Mouse (Mus musculus) midbrain, embryonic 15.5 days (tissue): ENCODE results near the gene Foxi2. TPM values are rescaled to one million over a fixed set of nuclear protein-coding genes. Genes with fewer than 3 reads are reported as not detected.

ENCODE experiments used
- ATAC-seq: fragments of 200-750 bp; cut with Nextera tagmentation; replicated peaks from 2 replicates; pipeline ENCODE4 v1.8.0; 2017; ENCODE audit warnings: moderate TSS enrichment
- H3K27ac ChIP-seq: fragments of 300-500 bp; sonication (generic); 2 replicates; pipeline ENCODE4 v1.5.1; 2015; ENCODE audit warnings: mild to moderate bottlenecking, inconsistent platforms
- H3K27me3 ChIP-seq: fragments of 300-500 bp; sonication (generic); replicated peaks from 2 replicates; pipeline ENCODE4 v1.6.1; 2015; ENCODE audit warnings: inconsistent platforms
- H3K36me3 ChIP-seq: fragments of 300-500 bp; sonication (generic); replicated peaks from 2 replicates; pipeline ENCODE4 v1.6.1; 2015; ENCODE audit warnings: inconsistent platforms
- H3K4me1 ChIP-seq: fragments of 300-500 bp; sonication (generic); 2 replicates; pipeline ENCODE4 v1.6.1; 2015; ENCODE audit warnings: inconsistent platforms
- H3K4me2 ChIP-seq: fragments of 300-500 bp; sonication (generic); 2 replicates; pipeline ENCODE4 v1.6.1; 2015; ENCODE audit warnings: inconsistent platforms, mild to moderate bottlenecking, moderate library complexity
- H3K4me3 ChIP-seq: fragments of 300-500 bp; sonication (generic); 2 replicates; pipeline ENCODE4 v1.5.1; 2015; ENCODE audit warnings: mild to moderate bottlenecking, inconsistent platforms
- H3K9ac ChIP-seq: fragments of 300-500 bp; sonication (generic); 2 replicates; pipeline ENCODE4 v1.6.1; 2015; ENCODE audit warnings: mild to moderate bottlenecking, inconsistent platforms
- H3K9me3 ChIP-seq: fragments of 300-500 bp; sonication (generic); 2 replicates; pipeline ENCODE4 v1.6.1; 2016; ENCODE audit warnings: inconsistent platforms
- WGBS: fragments of 180-500 bp; shearing (Covaris S2); methylation state at CpG from one replicate; pipeline ENCODE4 v1.1.7; 2015; ENCODE audit warnings: mixed read lengths; 5-methylcytosine and 5-hydroxymethylcytosine counted together
- polyA plus RNA-seq: library from polyadenylated mRNA; unstranded; fragments of >200 nt; fragmentation: Nextera tagmentation; extraction: Ambion mirVana; gene quantifications from 2 replicates; pipeline ENCODE4 v1.2.1, GENCODE M21; 2015

The Foxi2 gene
- polyA plus RNA-seq, result 0.06 TPM in 1 of 2 replicates, not detected in the other

DNA sequence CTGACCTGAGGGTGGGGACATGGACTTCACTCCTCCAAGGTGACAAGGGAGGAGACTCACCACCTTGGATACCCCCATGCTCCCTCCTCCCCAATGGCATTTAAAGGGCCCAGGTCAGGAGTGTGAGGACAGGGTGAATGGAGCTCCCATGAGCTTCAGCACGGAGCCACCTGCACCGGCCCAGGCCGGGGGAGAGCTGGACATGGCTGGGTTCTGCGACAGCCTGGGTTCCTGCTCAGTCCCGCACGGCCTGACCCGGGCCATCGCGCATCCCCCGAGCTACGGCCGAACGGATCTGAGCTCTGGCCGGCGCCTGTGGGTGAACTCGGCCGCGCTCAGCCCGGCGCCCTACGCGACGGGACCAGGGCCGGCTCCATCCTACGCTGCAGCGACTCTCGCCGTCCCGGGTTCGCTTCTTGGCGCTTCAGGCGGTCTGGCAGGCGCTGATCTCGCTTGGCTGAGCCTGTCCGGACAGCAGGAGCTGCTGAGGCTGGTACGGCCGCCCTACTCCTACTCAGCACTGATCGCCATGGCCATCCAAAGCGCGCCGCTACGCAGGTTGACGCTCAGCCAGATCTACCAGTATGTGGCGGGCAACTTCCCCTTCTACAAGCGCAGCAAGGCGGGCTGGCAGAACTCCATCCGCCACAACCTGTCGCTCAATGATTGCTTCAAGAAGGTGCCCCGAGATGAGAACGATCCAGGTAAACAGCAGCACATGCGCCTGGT is at the start of gene Foxi2:
TSS of gene Foxi2 (plus strand) at position 72 of the 729 bp plus-strand sequence.
- Histone ChIP-seq H3K9ac (peak within 1 kb of the TSS; percentile 29; the same call in 1 of the 2 replicates), H3K36me3 (no peaks in the 10 kb centered on the region), H3K4me3 (peak within 1 kb of the TSS; percentile 33), H3K4me2 (peak within 1 kb of the TSS; percentile 59), H3K27me3 (peaks cover 47% of the 10 kb centered on the region), H3K4me1 (peaks cover 9% of the 10 kb centered on the region), H3K9me3 (no peaks in the 10 kb centered on the region), H3K27ac (no peak within 1 kb of the TSS)
- 4% methylated on average over 51 of the region's 51 CpGs for WGBS
- no peak for ATAC-seq

DNA sequence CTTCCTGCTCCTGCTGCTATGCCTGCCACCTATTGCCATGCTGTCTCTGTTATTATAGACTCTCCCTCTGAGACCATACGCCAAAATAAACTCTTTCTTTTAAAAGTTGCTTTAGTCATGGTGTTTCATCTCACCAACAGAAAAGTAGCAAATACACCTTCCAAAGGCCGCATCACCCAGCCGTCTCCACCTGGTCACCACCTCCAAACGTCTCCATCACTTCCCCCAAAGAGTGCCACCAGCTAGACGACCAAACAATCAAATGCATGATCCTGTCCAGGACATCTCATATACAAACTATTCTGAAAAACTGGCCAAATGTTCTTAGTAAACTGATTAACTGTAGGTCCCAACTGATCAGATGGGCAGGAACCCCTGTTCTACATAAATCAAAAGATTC is 45.5 kb upstream of the Foxi2 start:
- Histone ChIP-seq H3K9ac (no peak overlapping the region), H3K9me3 (no peaks in the 10 kb centered on the region), H3K27me3 (no peaks in the 10 kb centered on the region), H3K4me2 (no peak overlapping the region), H3K4me3 (no peak overlapping the region), H3K36me3 (no peaks in the 10 kb centered on the region), H3K27ac (no peak overlapping the region), H3K4me1 (no peaks in the 10 kb centered on the region)
- WGBS, result 96% methylated on average over 5 of the region's 5 CpGs
- no peak for ATAC-seq

- Histone ChIP-seq H3K9ac (no peak overlapping the region), H3K4me3 (no peak overlapping the region), H3K27me3 (no peaks in the 10 kb centered on the region; the same call in 1 of the 2 replicates), H3K36me3 (no peaks in the 10 kb centered on the region), H3K9me3 (no peaks in the 10 kb centered on the region), H3K27ac (no peak overlapping the region), H3K4me1 (no peaks in the 10 kb centered on the region), H3K4me2 (no peak overlapping the region)
- WGBS, result 84% methylated on average over 13 of the region's 13 CpGs
- no peak for ATAC-seq
Measured at GRCm38 (mm10) chr7:135376048-135376447, 34.1 kb upstream of the Foxi2 start.

- no peaks in the 10 kb centered on the region for H3K9me3 ChIP-seq
- no peak overlapping the region for H3K4me2 ChIP-seq
- ATAC-seq, result no peak
- no peak overlapping the region for H3K4me3 ChIP-seq
- H3K9ac ChIP-seq, result no peak overlapping the region
- H3K36me3 ChIP-seq, result no peaks in the 10 kb centered on the region
- no peaks in the 10 kb centered on the region; the same call in 1 of the 2 replicates for H3K27me3 ChIP-seq
- H3K4me1 ChIP-seq, result no peaks in the 10 kb centered on the region
- no peak overlapping the region for H3K27ac ChIP-seq
- WGBS, result 64% methylated on average over 5 of the region's 5 CpGs
Measured at GRCm38 (mm10) chr7:135376932-135377331, 33.2 kb upstream of the Foxi2 start.

- H3K4me3 ChIP-seq, result no peak overlapping the region
- no peak for ATAC-seq
- no peaks in the 10 kb centered on the region for H3K36me3 ChIP-seq
- H3K27me3 ChIP-seq, result no peaks in the 10 kb centered on the region; the same call in 1 of the 2 replicates
- no peak overlapping the region for H3K27ac ChIP-seq
- H3K4me2 ChIP-seq, result no peak overlapping the region
- 92% methylated on average over 5 of the region's 5 CpGs for WGBS
- no peaks in the 10 kb centered on the region for H3K9me3 ChIP-seq
- H3K4me1 ChIP-seq, result no peaks in the 10 kb centered on the region
- H3K9ac ChIP-seq, result no peak overlapping the region
Measured at GRCm38 (mm10) chr7:135378331-135378730, 31.8 kb upstream of the Foxi2 start.

DNA sequence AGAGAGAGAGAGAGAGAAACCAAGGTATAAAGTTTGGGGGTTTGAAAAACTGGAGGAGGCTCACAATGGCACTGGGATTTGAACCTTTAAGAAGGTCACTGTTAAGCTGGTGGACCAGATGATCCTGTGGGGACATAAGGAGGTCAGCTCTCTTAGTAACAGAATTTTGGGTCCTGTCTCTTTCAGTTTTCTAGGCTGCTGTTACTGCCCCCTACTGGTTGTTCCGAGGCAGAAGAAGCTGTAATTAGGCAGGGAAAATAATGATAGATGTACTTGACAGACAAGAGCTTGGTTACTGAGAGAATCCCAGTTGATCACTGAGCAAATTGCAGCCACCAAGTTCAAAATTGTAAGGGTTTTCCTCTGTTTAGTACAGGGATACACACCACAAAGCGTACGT is 21.1 kb upstream of the Foxi2 start:
- no peaks in the 10 kb centered on the region; the same call in 1 of the 2 replicates for H3K27me3 ChIP-seq
- 67% methylated on average over 3 of the region's 3 CpGs for WGBS
- no peaks in the 10 kb centered on the region for H3K9me3 ChIP-seq
- no peaks in the 10 kb centered on the region; the same call in 1 of the 2 replicates for H3K4me1 ChIP-seq
- no peak overlapping the region for H3K4me3 ChIP-seq
- H3K27ac ChIP-seq, result no peak overlapping the region
- no peak overlapping the region for H3K9ac ChIP-seq
- no peaks in the 10 kb centered on the region for H3K36me3 ChIP-seq
- no peak overlapping the region for H3K4me2 ChIP-seq
- no peak for ATAC-seq

DNA sequence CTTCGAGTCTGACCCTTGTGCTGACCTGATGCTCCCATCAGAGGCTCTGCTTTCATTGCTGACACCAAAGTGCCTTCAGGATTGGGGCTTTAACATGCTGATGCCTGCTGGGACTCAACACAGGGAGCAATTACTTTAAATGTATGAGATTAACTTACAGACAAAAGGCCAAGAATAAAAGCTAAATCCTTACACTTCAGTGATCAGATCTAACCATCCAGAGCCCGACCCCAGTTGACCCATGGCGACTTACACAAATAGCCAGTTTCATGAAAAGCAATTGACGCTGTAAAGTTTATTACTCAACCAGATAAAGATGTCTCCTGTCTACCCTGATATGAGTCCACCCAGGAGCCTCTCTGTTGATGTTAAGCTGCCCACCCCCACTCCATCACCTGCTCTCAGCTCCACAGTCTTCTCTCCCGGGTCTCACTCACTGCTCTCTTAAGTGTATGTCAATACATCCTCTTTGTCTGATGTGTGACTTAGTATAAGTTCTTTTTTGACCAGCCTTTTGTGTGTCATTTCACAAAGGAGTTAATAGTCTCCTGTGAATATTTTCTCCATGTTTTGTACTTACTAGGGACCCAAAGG is 17.1 kb upstream of the Foxi2 start:
- 9% methylated on average over 5 of the region's 5 CpGs for WGBS

GRCm38 (mm10) chr7:135394436-135394835 is 15.7 kb upstream of the Foxi2 start:
- H3K4me2 ChIP-seq, result no peak overlapping the region
- H3K9me3 ChIP-seq, result no peaks in the 10 kb centered on the region
- no peak overlapping the region for H3K27ac ChIP-seq
- 72% methylated on average over 3 of the region's 3 CpGs for WGBS
- no peak overlapping the region for H3K4me3 ChIP-seq
- no peak overlapping the region for H3K9ac ChIP-seq
- no peaks in the 10 kb centered on the region; the same call in 1 of the 2 replicates for H3K4me1 ChIP-seq
- H3K36me3 ChIP-seq, result no peaks in the 10 kb centered on the region
- ATAC-seq, result no peak
- H3K27me3 ChIP-seq, result peaks cover 12% of the 10 kb centered on the region; the same call in 1 of the 2 replicates

More for the DNA sequence above, 17.1 kb upstream of the Foxi2 start:
- no peak for ATAC-seq
- Histone ChIP-seq H3K9ac (no peak overlapping the region), H3K4me2 (no peak overlapping the region), H3K36me3 (no peaks in the 10 kb centered on the region), H3K4me1 (no peaks in the 10 kb centered on the region; the same call in 1 of the 2 replicates), H3K4me3 (no peak overlapping the region), H3K27me3 (peaks cover 9% of the 10 kb centered on the region; the same call in 1 of the 2 replicates), H3K9me3 (no peaks in the 10 kb centered on the region), H3K27ac (no peak overlapping the region)

DNA sequence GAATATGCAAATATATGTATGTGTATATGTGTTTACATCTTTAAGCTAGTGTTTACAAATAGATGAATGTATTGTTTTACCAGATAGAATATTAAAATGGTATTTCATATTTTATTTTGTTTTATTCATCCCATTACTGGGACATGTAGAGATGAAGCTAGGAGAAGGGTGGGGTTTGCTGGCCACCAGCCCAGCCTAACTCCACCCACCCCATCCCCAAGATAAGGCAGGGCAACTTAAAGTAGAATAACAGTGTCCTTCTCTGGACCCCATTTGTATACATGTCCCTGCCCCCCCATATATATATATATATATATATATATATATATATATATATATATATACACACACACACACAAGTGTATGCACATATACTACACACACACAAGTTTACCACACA is 14.9 kb upstream of the Foxi2 start:
- H3K9ac ChIP-seq, result no peak overlapping the region
- H3K27me3 ChIP-seq, result peaks cover 15% of the 10 kb centered on the region; the same call in 1 of the 2 replicates
- no peak for ATAC-seq
- no peaks in the 10 kb centered on the region; the same call in 1 of the 2 replicates for H3K4me1 ChIP-seq
- no peak overlapping the region for H3K27ac ChIP-seq
- no peak overlapping the region for H3K4me2 ChIP-seq
- no peaks in the 10 kb centered on the region for H3K36me3 ChIP-seq
- no peak overlapping the region for H3K4me3 ChIP-seq
- H3K9me3 ChIP-seq, result no peaks in the 10 kb centered on the region

DNA sequence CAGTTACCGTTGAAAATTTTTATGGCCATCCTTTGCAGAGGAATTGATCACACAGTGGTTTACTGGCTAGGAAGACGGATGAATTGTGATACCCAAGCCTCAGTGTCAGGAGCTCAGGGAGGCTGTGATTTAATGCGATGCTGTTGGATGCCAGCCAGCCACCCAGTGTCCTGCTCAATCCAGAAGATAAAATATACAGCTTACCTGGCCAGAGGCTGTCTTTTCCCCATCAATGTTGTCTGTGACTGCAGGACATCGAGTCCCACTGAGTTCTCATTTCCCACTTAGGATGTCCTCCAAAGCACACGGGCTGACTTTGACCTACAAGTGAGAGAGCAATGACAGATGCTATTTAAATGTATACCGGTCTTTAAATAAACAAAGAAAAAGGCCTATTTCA is 13.0 kb upstream of the Foxi2 start:
- Histone ChIP-seq H3K4me1 (no peaks in the 10 kb centered on the region; the same call in 1 of the 2 replicates), H3K4me2 (no peak overlapping the region), H3K9ac (no peak overlapping the region), H3K36me3 (no peaks in the 10 kb centered on the region), H3K9me3 (no peaks in the 10 kb centered on the region), H3K4me3 (no peak overlapping the region), H3K27ac (no peak overlapping the region), H3K27me3 (peaks cover 22% of the 10 kb centered on the region)
- WGBS, result 69% methylated on average over 6 of the region's 6 CpGs
- ATAC-seq, result no peak

- Histone ChIP-seq H3K9me3 (no peaks in the 10 kb centered on the region), H3K27ac (no peak overlapping the region), H3K36me3 (no peaks in the 10 kb centered on the region), H3K4me2 (no peak overlapping the region), H3K27me3 (peaks cover 26% of the 10 kb centered on the region), H3K9ac (no peak overlapping the region), H3K4me3 (no peak overlapping the region), H3K4me1 (no peaks in the 10 kb centered on the region)
- no peak for ATAC-seq
- 47% methylated on average over 5 of the region's 5 CpGs for WGBS
Measured at GRCm38 (mm10) chr7:135397874-135398273, 12.2 kb upstream of the Foxi2 start.

DNA sequence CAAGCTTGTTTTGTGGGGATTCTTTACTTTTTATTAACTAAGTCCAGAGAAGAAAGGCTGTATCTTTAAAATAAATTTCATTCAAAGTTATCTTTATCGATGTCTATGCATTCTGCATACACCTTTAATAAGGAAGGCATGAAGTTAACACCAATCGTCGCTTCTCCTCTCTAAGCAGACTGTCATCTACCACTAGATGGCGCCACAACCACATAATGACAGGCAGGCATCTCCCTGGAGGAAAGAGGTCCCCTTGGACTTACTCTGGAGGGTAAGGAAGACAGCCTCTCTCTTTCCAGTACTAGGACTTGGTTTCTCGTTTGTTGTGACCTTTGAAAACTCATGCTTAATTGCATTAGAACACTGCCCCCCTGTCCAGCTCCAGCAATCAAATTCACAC is 6.7 kb upstream of the Foxi2 start:
- ATAC-seq, result no peak
- H3K36me3 ChIP-seq, result no peaks in the 10 kb centered on the region
- no peaks in the 10 kb centered on the region for H3K4me1 ChIP-seq
- H3K27ac ChIP-seq, result no peak overlapping the region
- 11% methylated on average over 5 of the region's 5 CpGs for WGBS
- no peak overlapping the region for H3K4me3 ChIP-seq
- no peak overlapping the region for H3K9ac ChIP-seq
- H3K27me3 ChIP-seq, result peaks cover 24% of the 10 kb centered on the region
- H3K4me2 ChIP-seq, result no peak overlapping the region
- no peaks in the 10 kb centered on the region for H3K9me3 ChIP-seq
